ENCODE assay signal across 8 mouse cellular contexts in genomic region chr2:30796382-30796781, GRCm38 (mm10). TPM values are rescaled to one million over a fixed set of nuclear protein-coding genes. Genes with fewer than 3 reads are reported as not detected.
A peak's percentile ranks its signal among the peaks of the same experiment; 100 is the strongest.
DNase-seq lines count a peak whose midpoint lies in the region; ATAC-seq lines count a peak whose summit lies in the region.

No protein-coding gene starts in this region.

- 6% methylated on average over 10 of the region's 11 CpGs for WGBS in intestine, embryonic 14.5 days

- 0 out of 2 replicates have a peak, but pooled peaks cover 11% of the 10 kb centered on the region for H3K27me3 ChIP-seq in intestine, embryonic 14.5 days (replicated peaks; ENCODE audit: control insufficient read depth, insufficient read depth, low read length)
- H3K27me3 ChIP-seq in megakaryocyte, embryonic 14.5 days (replicated peaks) = peaks cover 67% of the 10 kb centered on the region

- peak; percentile 49 for ATAC-seq in intestine, embryonic 14.5 days (replicated peaks; ENCODE audit: low FRiP score, low TSS enrichment, low read depth)

- H3K4me1 ChIP-seq in intestine, embryonic 14.5 days (replicated peaks; ENCODE audit: control insufficient read depth, insufficient read depth, low read length) = peaks cover 19% of the 10 kb centered on the region
- peaks cover 57% of the 10 kb centered on the region for H3K4me1 ChIP-seq in megakaryocyte, embryonic 14.5 days

- no peaks in the 10 kb centered on the region for H3K36me3 ChIP-seq in intestine, embryonic 14.5 days (ENCODE audit: control insufficient read depth, insufficient read depth, low read length)
- H3K36me3 ChIP-seq in megakaryocyte, embryonic 14.5 days (replicated peaks; ENCODE audit: low read length) = no peaks in the 10 kb centered on the region

- DNase-seq in ZHBTc4 (ENCODE audit: low read depth, low spot score) = peak; percentile 94
- peak; percentile 94 for DNase-seq in embryo, embryonic 10 days (ENCODE audit: low spot score)
- DNase-seq in gastrocnemius, postnatal 25 days = peak; percentile 75
- peak; percentile 77 for DNase-seq in intestine, embryonic 14.5 days (ENCODE audit: low spot score)
- peak; percentile 91 to 92 for DNase-seq in left cerebral cortex, postnatal 10 days (ENCODE audit: extremely low spot score in 1 of 2, low spot score in 2 of 2)
- peak; percentile 88 to 94 for DNase-seq in right cerebral cortex, adult 2 months (ENCODE audit: low spot score in 2 of 2)
- peak; percentile 76 for DNase-seq in yolk sac, embryonic 10.5 days (ENCODE audit: low spot score)

- 0 out of 2 replicates have a peak overlapping the region, but pooled peaks have one; percentile 10 for H3K4me3 ChIP-seq in intestine, embryonic 14.5 days (ENCODE audit: low read depth, low read length)
- H3K4me3 ChIP-seq in megakaryocyte, embryonic 14.5 days (replicated peaks) = peak overlapping the region; percentile 87

- intact Hi-C loops in left cerebral cortex, postnatal 10 days (cut with DNase I) = loop anchor here (5.0 kb wide), 1 partner anchor 136 kb away; no protein-coding TSS in a partner anchor

- H3K4me2 ChIP-seq in intestine, embryonic 14.5 days (ENCODE audit: low read length) = peak overlapping the region; percentile 46

- H3K27ac ChIP-seq in intestine, embryonic 14.5 days (ENCODE audit: low read depth) = no peak overlapping the region

- H3K9me3 ChIP-seq in intestine, embryonic 14.5 days (ENCODE audit: control insufficient read depth, low read length) = no peaks in the 10 kb centered on the region
- no peaks in the 10 kb centered on the region for H3K9me3 ChIP-seq in megakaryocyte, embryonic 14.5 days

- no peak overlapping the region; the same call in 1 of the 2 replicates for H3K9ac ChIP-seq in intestine, embryonic 14.5 days (ENCODE audit: low read length)

RNA-seq across cellular contexts. Expression of gene 1700001O22Rik, which starts 7.1 kb away (rescaled TPM):
- 1 to 10 TPM in 1 of 2 experiments, under 1 TPM in 1; 0.72 to 1.5 TPM for total RNA-seq in gastrocnemius, postnatal 25 days (2021)
- 2.1 and 2.2 TPM in 2 replicates for polyA plus RNA-seq in intestine, embryonic 14.5 days (2014; fragmentation: Nextera tagmentation; extraction: Ambion mirVana)
- total RNA-seq in left cerebral cortex, postnatal 10 days (2021) = 1 to 10 TPM; 2.1 to 2.3 TPM
- polyA plus RNA-seq in megakaryocyte, embryonic 14.5 days (2012; ENCODE audit: insufficient read depth, low replicate concordance) = not detected in 2 replicates

RNA-seq across cellular contexts. Expression of gene Ntmt1, which starts 11.2 kb away (rescaled TPM):
- total RNA-seq in gastrocnemius, postnatal 25 days (2021) = 10 to 100 TPM; 15.6 to 16.2 TPM
- 105 and 110 TPM in 2 replicates for polyA plus RNA-seq in intestine, embryonic 14.5 days (2014; fragmentation: Nextera tagmentation; extraction: Ambion mirVana)
- total RNA-seq in left cerebral cortex, postnatal 10 days (2021) = 10 to 100 TPM; 49.6 to 52.9 TPM
- polyA plus RNA-seq in megakaryocyte, embryonic 14.5 days (2012; ENCODE audit: insufficient read depth, low replicate concordance) = 10.3 and 36.9 TPM in 2 replicates

RNA-seq across cellular contexts. Expression of gene Asb6, which starts 33.8 kb away (rescaled TPM):
- total RNA-seq in gastrocnemius, postnatal 25 days (2021) = 1 to 10 TPM; 5.4 to 5.5 TPM
- polyA plus RNA-seq in intestine, embryonic 14.5 days (2014; fragmentation: Nextera tagmentation; extraction: Ambion mirVana) = 25.9 and 31.2 TPM in 2 replicates
- total RNA-seq in left cerebral cortex, postnatal 10 days (2021) = 10 to 100 TPM; 32.1 to 32.9 TPM
- 14.8 and 21.5 TPM in 2 replicates for polyA plus RNA-seq in megakaryocyte, embryonic 14.5 days (2012; ENCODE audit: insufficient read depth, low replicate concordance)

RNA-seq across cellular contexts. Expression of gene Prrx2, which starts 38.4 kb away (rescaled TPM):
- 1 to 10 TPM; 2.1 to 3.0 TPM for total RNA-seq in gastrocnemius, postnatal 25 days (2021)
- polyA plus RNA-seq in intestine, embryonic 14.5 days (2014; fragmentation: Nextera tagmentation; extraction: Ambion mirVana) = 3.5 and 3.6 TPM in 2 replicates
- total RNA-seq in left cerebral cortex, postnatal 10 days (2021) = 1 to 10 TPM; 1.8 to 2.7 TPM
- polyA plus RNA-seq in megakaryocyte, embryonic 14.5 days (2012; ENCODE audit: insufficient read depth, low replicate concordance) = not detected in 2 replicates

Comparison
In these comparisons a context has a peak if more than half of its experiments do, and no peak if none do; other contexts are left out.
1. RNA of gene Asb6, which starts 33.8 kb away (total RNA-seq): 32.1 to 32.9 TPM in left cerebral cortex, postnatal 10 days; 5.4 to 5.5 TPM in gastrocnemius, postnatal 25 days; every median in the first group is over 4 times any median in the second.
2. Peak in every context shown above with its lines, with median percentiles within 50 percentile points of each other: DNase-seq.